Mouse (Mus musculus) kidney, adult 2 months (tissue): Measurements from ENCODE around the gene Shmt2.

ENCODE experiments used
- CTCF ChIP-seq: fragments of 200-500 bp; conservative IDR thresholded peaks from 2 replicates; pipeline ENCODE4 v1.5.1; 2011; ENCODE audit warnings: low read depth, mild to moderate bottlenecking, control low read depth, low read length, moderate library complexity, mixed read lengths; ENCODE audit not compliant: insufficient read depth, insufficient read length
- POLR2A ChIP-seq: fragments of 200-500 bp; IDR thresholded peaks from one replicate; pipeline ENCODE4 v1.6.1; 2011; ENCODE audit warnings: low read depth, low read length, control low read depth

GRCm38 (mm10) chr10:127479131-127479530, 43.1 kb downstream of the Shmt2 start:
- TF ChIP-seq CTCF (0 out of 2 replicates have a peak, but pooled peaks have one; percentile 12), POLR2A (no peak)
